Mouse (Mus musculus) hindbrain, embryonic 12.5 days (tissue): Measurements from ENCODE around the gene Micu1. TPM values are rescaled to one million over a fixed set of nuclear protein-coding genes. Genes with fewer than 3 reads are reported as not detected.

Experiments
- ATAC-seq: fragments of 200-750 bp; cut with Nextera tagmentation; 2 replicates; pipeline ENCODE4 v1.8.0; 2017; ENCODE audit warnings: moderate TSS enrichment; ENCODE audit not compliant: low FRiP score
- H3K27ac ChIP-seq: fragments of 300-500 bp; sonication (generic); 2 replicates; pipeline ENCODE4 v1.5.1; 2016; ENCODE audit warnings: mild to moderate bottlenecking
- H3K27me3 ChIP-seq: fragments of 300-500 bp; sonication (generic); 2 replicates; pipeline ENCODE4 v1.6.1; 2016; ENCODE audit warnings: mild to moderate bottlenecking
- H3K36me3 ChIP-seq: fragments of 300-500 bp; sonication (generic); 2 replicates; pipeline ENCODE4 v1.6.1; 2016; ENCODE audit warnings: mild to moderate bottlenecking
- H3K4me1 ChIP-seq: fragments of 300-500 bp; sonication (generic); 2 replicates; pipeline ENCODE4 v1.6.1; 2016
- H3K4me2 ChIP-seq: fragments of 300-500 bp; sonication (generic); replicated peaks from 2 replicates; pipeline ENCODE4 v1.6.1; 2016; ENCODE audit warnings: mild to moderate bottlenecking
- H3K4me3 ChIP-seq: fragments of 300-500 bp; sonication (generic); 2 replicates; pipeline ENCODE4 v1.5.1; 2016; ENCODE audit warnings: mild to moderate bottlenecking
- H3K9ac ChIP-seq: fragments of 300-500 bp; sonication (generic); 2 replicates; pipeline ENCODE4 v1.6.1; 2016; ENCODE audit warnings: mild to moderate bottlenecking, moderate library complexity
- H3K9me3 ChIP-seq: fragments of 300-500 bp; sonication (generic); replicated peaks from 2 replicates; pipeline ENCODE4 v1.6.1; 2016; ENCODE audit warnings: mild to moderate bottlenecking
- WGBS: fragments of 180-500 bp; shearing (Covaris S2); methylation state at CpG from one replicate; pipeline ENCODE4 v1.1.7; 2016; 5-methylcytosine and 5-hydroxymethylcytosine counted together
- polyA plus RNA-seq: library from polyadenylated mRNA; unstranded; fragments of >200 nt; fragmentation: Nextera tagmentation; extraction: Ambion mirVana; gene quantifications from 2 replicates; pipeline ENCODE4 v1.2.1, GENCODE M21; 2016

Micu1 gene
- polyA plus RNA-seq, 1 experiment from 2014 or later = 75.8 TPM

- H3K4me1 ChIP-seq = peaks cover 12% of the 10 kb centered on the region; the same call in 1 of the 2 replicates
- no peak overlapping the region for H3K4me2 ChIP-seq
- H3K4me3 ChIP-seq = no peak overlapping the region
- peaks cover 7% of the 10 kb centered on the region; the same call in 1 of the 2 replicates for H3K36me3 ChIP-seq
- 50% methylated on average over 12 of the region's 12 CpGs for WGBS
- H3K9me3 ChIP-seq = no peaks in the 10 kb centered on the region
- no peak overlapping the region for H3K27ac ChIP-seq
- no peaks in the 10 kb centered on the region for H3K27me3 ChIP-seq
- H3K9ac ChIP-seq = no peak overlapping the region
- ATAC-seq = no peak
Measured at GRCm38 (mm10) chr10:59756090-59756489, 53.8 kb downstream of the Micu1 start.

GRCm38 (mm10) chr10:59756570-59756969 lies 54.3 kb downstream of the Micu1 start:
- H3K27ac ChIP-seq = no peak overlapping the region
- peaks cover 12% of the 10 kb centered on the region; the same call in 1 of the 2 replicates for H3K4me1 ChIP-seq
- WGBS = 63% methylated on average over 8 of the region's 8 CpGs
- H3K4me2 ChIP-seq = no peak overlapping the region
- H3K9me3 ChIP-seq = no peaks in the 10 kb centered on the region
- H3K27me3 ChIP-seq = no peaks in the 10 kb centered on the region
- H3K9ac ChIP-seq = no peak overlapping the region
- no peak overlapping the region for H3K4me3 ChIP-seq
- no peak for ATAC-seq
- peaks cover 7% of the 10 kb centered on the region; the same call in 1 of the 2 replicates for H3K36me3 ChIP-seq

GRCm38 (mm10) chr10:59764781-59765180 lies 62.5 kb downstream of the Micu1 start:
- no peaks in the 10 kb centered on the region for H3K27me3 ChIP-seq
- H3K27ac ChIP-seq = no peak overlapping the region
- no peak overlapping the region for H3K4me3 ChIP-seq
- H3K9me3 ChIP-seq = no peaks in the 10 kb centered on the region
- no peak for ATAC-seq
- 93% methylated on average over 6 of the region's 6 CpGs for WGBS
- H3K4me1 ChIP-seq = no peaks in the 10 kb centered on the region
- no peaks in the 10 kb centered on the region for H3K36me3 ChIP-seq
- H3K4me2 ChIP-seq = no peak overlapping the region
- no peak overlapping the region for H3K9ac ChIP-seq

GRCm38 (mm10) chr10:59768369-59769079 lies 66.2 kb downstream of the Micu1 start:
- Histone ChIP-seq H3K36me3 (no peaks in the 10 kb centered on the region), H3K4me1 (no peaks in the 10 kb centered on the region), H3K9me3 (no peaks in the 10 kb centered on the region), H3K27ac (no peak overlapping the region), H3K27me3 (no peaks in the 10 kb centered on the region), H3K4me3 (no peak overlapping the region), H3K9ac (no peak overlapping the region), H3K4me2 (no peak overlapping the region)
- no peak for ATAC-seq
- 78% methylated on average over 13 of the region's 13 CpGs for WGBS

GRCm38 (mm10) chr10:59771375-59772048 lies 69.2 kb downstream of the Micu1 start:
- 77% methylated on average over 6 of the region's 6 CpGs for WGBS
- H3K27ac ChIP-seq = no peak overlapping the region
- ATAC-seq = 0 out of 2 replicates have a peak, but pooled peaks have one; percentile 62
- no peak overlapping the region for H3K4me2 ChIP-seq
- H3K4me3 ChIP-seq = no peak overlapping the region
- no peaks in the 10 kb centered on the region for H3K9me3 ChIP-seq
- no peaks in the 10 kb centered on the region for H3K27me3 ChIP-seq
- no peak overlapping the region for H3K9ac ChIP-seq
- no peaks in the 10 kb centered on the region for H3K4me1 ChIP-seq
- H3K36me3 ChIP-seq = peaks cover 5% of the 10 kb centered on the region; the same call in 1 of the 2 replicates

- WGBS = 71% methylated on average over 2 of the region's 2 CpGs
- H3K9ac ChIP-seq = no peak overlapping the region
- no peaks in the 10 kb centered on the region for H3K9me3 ChIP-seq
- H3K4me2 ChIP-seq = no peak overlapping the region
- H3K36me3 ChIP-seq = peaks cover 6% of the 10 kb centered on the region; the same call in 1 of the 2 replicates
- H3K4me3 ChIP-seq = no peak overlapping the region
- ATAC-seq = 0 out of 2 replicates have a peak, but pooled peaks have one; percentile 41
- no peak overlapping the region for H3K27ac ChIP-seq
- no peaks in the 10 kb centered on the region for H3K4me1 ChIP-seq
- no peaks in the 10 kb centered on the region for H3K27me3 ChIP-seq
Measured at GRCm38 (mm10) chr10:59772049-59772397, 69.7 kb downstream of the Micu1 start.

- no peak for ATAC-seq
Measured at GRCm38 (mm10) chr10:59773441-59774140, 71.3 kb downstream of the Micu1 start.

GRCm38 (mm10) chr10:59774141-59774534 lies 71.9 kb downstream of the Micu1 start:
- peak overlapping the region; percentile 60; the same call in 1 of the 2 replicates for H3K27ac ChIP-seq
- H3K4me1 ChIP-seq = no peaks in the 10 kb centered on the region
- H3K4me3 ChIP-seq = no peak overlapping the region
- H3K36me3 ChIP-seq = peaks cover 6% of the 10 kb centered on the region; the same call in 1 of the 2 replicates
- H3K9me3 ChIP-seq = no peaks in the 10 kb centered on the region
- H3K27me3 ChIP-seq = no peaks in the 10 kb centered on the region
- H3K9ac ChIP-seq = no peak overlapping the region
- WGBS = 90% methylated on average over 3 of the region's 3 CpGs
- no peak for ATAC-seq
- H3K4me2 ChIP-seq = no peak overlapping the region

More at GRCm38 (mm10) chr10:59773441-59774140, 71.3 kb downstream of the Micu1 start:
- H3K4me2 ChIP-seq = no peak overlapping the region
- no peak overlapping the region for H3K4me3 ChIP-seq
- 65% methylated on average over 13 of the region's 13 CpGs for WGBS
- peaks cover 6% of the 10 kb centered on the region; the same call in 1 of the 2 replicates for H3K36me3 ChIP-seq
- 0 out of 2 replicates have a peak overlapping the region, but pooled peaks have one; percentile 1 for H3K27ac ChIP-seq
- H3K9me3 ChIP-seq = no peaks in the 10 kb centered on the region
- no peaks in the 10 kb centered on the region for H3K4me1 ChIP-seq
- H3K27me3 ChIP-seq = no peaks in the 10 kb centered on the region
- no peak overlapping the region for H3K9ac ChIP-seq

GRCm38 (mm10) chr10:59777246-59777645 lies 75.0 kb downstream of the Micu1 start:
- H3K4me2 ChIP-seq = no peak overlapping the region
- WGBS = 87% methylated on average over 3 of the region's 3 CpGs
- H3K27ac ChIP-seq = no peak overlapping the region
- peaks cover 11% of the 10 kb centered on the region for H3K4me1 ChIP-seq
- no peaks in the 10 kb centered on the region for H3K9me3 ChIP-seq
- H3K4me3 ChIP-seq = no peak overlapping the region
- H3K27me3 ChIP-seq = no peaks in the 10 kb centered on the region
- ATAC-seq = no peak
- peaks cover 6% of the 10 kb centered on the region; the same call in 1 of the 2 replicates for H3K36me3 ChIP-seq
- H3K9ac ChIP-seq = no peak overlapping the region

- whole genome bisulfite sequencing = 70% methylated on average over 4 of the region's 4 CpGs
- H3K4me1 ChIP-seq = peaks cover 11% of the 10 kb centered on the region
- 0 out of 2 replicates have a peak, but pooled peaks have one; percentile 38 for ATAC-seq
- no peak overlapping the region for H3K27ac ChIP-seq
- H3K27me3 ChIP-seq = no peaks in the 10 kb centered on the region
- H3K4me2 ChIP-seq = no peak overlapping the region
- no peak overlapping the region for H3K9ac ChIP-seq
- H3K4me3 ChIP-seq = no peak overlapping the region
- peaks cover 6% of the 10 kb centered on the region; the same call in 1 of the 2 replicates for H3K36me3 ChIP-seq
- H3K9me3 ChIP-seq = no peaks in the 10 kb centered on the region
Measured at GRCm38 (mm10) chr10:59778137-59778710, 75.9 kb downstream of the Micu1 start.

GRCm38 (mm10) chr10:59780698-59781097 lies 78.4 kb downstream of the Micu1 start:
- Histone ChIP-seq H3K36me3 (peaks cover 6% of the 10 kb centered on the region; the same call in 1 of the 2 replicates), H3K9ac (no peak overlapping the region), H3K4me1 (peaks cover 11% of the 10 kb centered on the region), H3K27me3 (no peaks in the 10 kb centered on the region), H3K9me3 (no peaks in the 10 kb centered on the region), H3K27ac (peak overlapping the region; percentile 12; the same call in 1 of the 2 replicates), H3K4me3 (no peak overlapping the region), H3K4me2 (no peak overlapping the region)
- 16% methylated on average over 3 of the region's 3 CpGs for WGBS
- no peak for ATAC-seq
